ENCODE assay signal across 19 mouse cellular contexts in the genomic region with DNA sequence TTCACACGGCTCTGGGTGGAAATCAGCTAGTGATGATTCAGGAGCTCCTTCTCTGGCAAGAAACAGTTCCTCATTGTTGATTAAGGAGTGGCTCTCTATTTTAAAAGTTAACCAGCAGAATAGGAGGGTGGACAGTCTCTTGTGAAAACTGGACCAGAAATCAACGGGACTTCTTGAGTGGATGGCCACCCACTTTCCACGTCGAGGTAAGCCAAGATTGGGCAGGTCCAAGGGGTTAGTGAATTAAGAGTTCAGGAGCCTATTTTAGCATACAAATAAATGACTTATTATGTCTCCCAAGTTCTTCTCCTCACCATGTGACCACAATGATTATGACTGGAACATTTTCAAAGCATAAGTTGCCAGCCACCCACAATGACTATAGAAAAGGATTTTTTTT.
"Had no signal": no experiment of that assay in that cellular context is flagged by ENCODE, and none has a peak within 500 bp of the region (broad histone marks: within the 10 kb centered on the region; RNA-seq: fewer than 3 reads in every experiment).

No protein-coding gene starts in this region.

- H3K36me3 ChIP-seq: heart, embryonic 13.5 days; heart, embryonic 15.5 days; hindbrain, embryonic 13.5 days; hindbrain, embryonic 15.5 days; limb, embryonic 13.5 days; limb, embryonic 15.5 days; liver, embryonic 12.5 days had no signal

- H3K4me2 ChIP-seq: heart, embryonic 11.5 days; heart, embryonic 13.5 days; heart, embryonic 15.5 days; hindbrain, embryonic 13.5 days; hindbrain, embryonic 15.5 days; limb, embryonic 13.5 days; limb, embryonic 15.5 days; liver, embryonic 12.5 days had no signal

- H3K9me3 ChIP-seq: heart, embryonic 13.5 days; heart, embryonic 15.5 days; hindbrain, embryonic 13.5 days; hindbrain, embryonic 15.5 days; limb, embryonic 13.5 days; limb, embryonic 15.5 days; liver, embryonic 12.5 days had no signal

- H3K27ac ChIP-seq: heart, adult 2 months; heart, embryonic 13.5 days; heart, embryonic 15.5 days; hindbrain, embryonic 13.5 days; hindbrain, embryonic 15.5 days; hindbrain, postnatal 0 days; limb, embryonic 13.5 days; limb, embryonic 15.5 days; liver, embryonic 12.5 days; liver, embryonic 14.5 days had no signal

- H3K4me3 ChIP-seq: heart, adult 2 months; heart, embryonic 13.5 days; heart, embryonic 15.5 days; hindbrain, embryonic 13.5 days; hindbrain, embryonic 15.5 days; limb, embryonic 13.5 days; limb, embryonic 15.5 days; liver, embryonic 12.5 days had no signal

- H3K27me3 ChIP-seq: heart, embryonic 13.5 days; heart, embryonic 15.5 days; hindbrain, embryonic 13.5 days; hindbrain, embryonic 15.5 days; limb, embryonic 13.5 days; limb, embryonic 15.5 days; liver, embryonic 12.5 days had no signal

- H3K9ac ChIP-seq: heart, embryonic 13.5 days; heart, embryonic 15.5 days; hindbrain, embryonic 13.5 days; hindbrain, embryonic 15.5 days; limb, embryonic 13.5 days; limb, embryonic 15.5 days; liver, embryonic 12.5 days; liver, embryonic 14.5 days had no signal

- DNase-seq: gastrocnemius, postnatal 14 days; gastrocnemius, postnatal 36 days; heart, adult 11 months; heart, adult 2 months; heart, postnatal 14 days; heart, postnatal 36 days; kidney, postnatal 10 days; left cerebral cortex, postnatal 4 days had no signal

- H3K4me1 ChIP-seq: heart, embryonic 13.5 days; heart, embryonic 15.5 days; hindbrain, embryonic 13.5 days; hindbrain, embryonic 15.5 days; limb, embryonic 15.5 days; liver, embryonic 12.5 days had no signal

- ATAC-seq: hindbrain, postnatal 0 days; intestine, embryonic 16.5 days; liver, embryonic 12.5 days had no signal
